Mouse (Mus musculus): ENCODE results near the gene 4933424G06Rik. TPM values are rescaled to one million over a fixed set of nuclear protein-coding genes. Genes with fewer than 3 reads are reported as not detected.

Gene 4933424G06Rik
- polyA plus RNA-seq, 1 experiment = 0.12 TPM

GRCm38 (mm10) chr1:36772198-36772934 lies 62.4 kb downstream of the 4933424G06Rik start:
- TF ChIP-seq CTCF (IDR thresholded peaks at IDR 0.05; ENCODE audit: borderline replicate concordance, extremely low read depth, insufficient read depth, insufficient read length) (no peak), POLR2A (IDR thresholded peaks at IDR 0.05; ENCODE audit: borderline replicate concordance, extremely low read depth, insufficient read depth, insufficient read length, poor library complexity, severe bottlenecking) (no peak)
- no peak for DNase-seq (ENCODE audit: low read depth)

- TF ChIP-seq POLR2A (IDR thresholded peaks at IDR 0.05; ENCODE audit: borderline replicate concordance, extremely low read depth, insufficient read depth, insufficient read length, poor library complexity, severe bottlenecking) (no peak), CTCF (IDR thresholded peaks at IDR 0.05; ENCODE audit: borderline replicate concordance, extremely low read depth, insufficient read depth, insufficient read length) (no peak)
- no peak for DNase-seq (ENCODE audit: low read depth)
Observed at GRCm38 (mm10) chr1:36780793-36781192, 70.8 kb downstream of the 4933424G06Rik start.

GRCm38 (mm10) chr1:36782476-36782875 lies 72.5 kb downstream of the 4933424G06Rik start:
- no peak for DNase-seq (ENCODE audit: low read depth)
- TF ChIP-seq CTCF (IDR thresholded peaks at IDR 0.05; ENCODE audit: borderline replicate concordance, extremely low read depth, insufficient read depth, insufficient read length) (no peak), POLR2A (IDR thresholded peaks at IDR 0.05; ENCODE audit: borderline replicate concordance, extremely low read depth, insufficient read depth, insufficient read length, poor library complexity, severe bottlenecking) (no peak)

GRCm38 (mm10) chr1:36784365-36785134 lies 74.6 kb downstream of the 4933424G06Rik start:
- TF ChIP-seq CTCF (IDR thresholded peaks at IDR 0.05; ENCODE audit: borderline replicate concordance, extremely low read depth, insufficient read depth, insufficient read length) (peak; percentile 91), POLR2A (IDR thresholded peaks at IDR 0.05; ENCODE audit: borderline replicate concordance, extremely low read depth, insufficient read depth, insufficient read length, poor library complexity, severe bottlenecking) (no peak)
- peak; percentile 93 for DNase-seq (ENCODE audit: low read depth)

- TF ChIP-seq CTCF (IDR thresholded peaks at IDR 0.05; ENCODE audit: borderline replicate concordance, extremely low read depth, insufficient read depth, insufficient read length) (no peak), POLR2A (IDR thresholded peaks at IDR 0.05; ENCODE audit: borderline replicate concordance, extremely low read depth, insufficient read depth, insufficient read length, poor library complexity, severe bottlenecking) (0 out of 2 replicates have a peak, but pooled peaks have one; percentile 29)
- DNase-seq (ENCODE audit: low read depth) = peak; percentile 82
Observed at GRCm38 (mm10) chr1:36785238-36785641, 75.3 kb downstream of the 4933424G06Rik start.

GRCm38 (mm10) chr1:36786377-36786776 lies 76.4 kb downstream of the 4933424G06Rik start:
- no peak for DNase-seq (ENCODE audit: low read depth)
- TF ChIP-seq CTCF (IDR thresholded peaks at IDR 0.05; ENCODE audit: borderline replicate concordance, extremely low read depth, insufficient read depth, insufficient read length) (peak; percentile 33; the same call in 1 of the 2 replicates), POLR2A (IDR thresholded peaks at IDR 0.05; ENCODE audit: borderline replicate concordance, extremely low read depth, insufficient read depth, insufficient read length, poor library complexity, severe bottlenecking) (no peak)

- TF ChIP-seq CTCF (IDR thresholded peaks at IDR 0.05; ENCODE audit: borderline replicate concordance, extremely low read depth, insufficient read depth, insufficient read length) = no peak
- no peak for TF ChIP-seq POLR2A (IDR thresholded peaks at IDR 0.05; ENCODE audit: borderline replicate concordance, extremely low read depth, insufficient read depth, insufficient read length, poor library complexity, severe bottlenecking)
- DNase-seq (ENCODE audit: low read depth) = no peak
Observed at GRCm38 (mm10) chr1:36789416-36789815, 79.5 kb downstream of the 4933424G06Rik start.

GRCm38 (mm10) chr1:36796711-36797110 lies 86.8 kb downstream of the 4933424G06Rik start:
- TF ChIP-seq POLR2A (IDR thresholded peaks at IDR 0.05; ENCODE audit: borderline replicate concordance, extremely low read depth, insufficient read depth, insufficient read length, poor library complexity, severe bottlenecking) (no peak), CTCF (IDR thresholded peaks at IDR 0.05; ENCODE audit: borderline replicate concordance, extremely low read depth, insufficient read depth, insufficient read length) (no peak)
- DNase-seq (ENCODE audit: low read depth) = no peak

GRCm38 (mm10) chr1:36797481-36797880 lies 87.5 kb downstream of the 4933424G06Rik start:
- no peak for DNase-seq (ENCODE audit: low read depth)
- TF ChIP-seq POLR2A (IDR thresholded peaks at IDR 0.05; ENCODE audit: borderline replicate concordance, extremely low read depth, insufficient read depth, insufficient read length, poor library complexity, severe bottlenecking) = no peak
- TF ChIP-seq CTCF (IDR thresholded peaks at IDR 0.05; ENCODE audit: borderline replicate concordance, extremely low read depth, insufficient read depth, insufficient read length) = no peak

- no peak for TF ChIP-seq POLR2A (IDR thresholded peaks at IDR 0.05; ENCODE audit: borderline replicate concordance, extremely low read depth, insufficient read depth, insufficient read length, poor library complexity, severe bottlenecking)
- no peak for TF ChIP-seq CTCF (IDR thresholded peaks at IDR 0.05; ENCODE audit: borderline replicate concordance, extremely low read depth, insufficient read depth, insufficient read length)
- no peak for DNase-seq (ENCODE audit: low read depth)
Observed at GRCm38 (mm10) chr1:36800379-36801011, 90.5 kb downstream of the 4933424G06Rik start.

GRCm38 (mm10) chr1:36804259-36804658 lies 94.3 kb downstream of the 4933424G06Rik start:
- no peak for TF ChIP-seq POLR2A (IDR thresholded peaks at IDR 0.05; ENCODE audit: borderline replicate concordance, extremely low read depth, insufficient read depth, insufficient read length, poor library complexity, severe bottlenecking)
- TF ChIP-seq CTCF (IDR thresholded peaks at IDR 0.05; ENCODE audit: borderline replicate concordance, extremely low read depth, insufficient read depth, insufficient read length) = no peak

More at GRCm38 (mm10) chr1:36804259-36804658, 94.3 kb downstream of the 4933424G06Rik start:
- no peak for DNase-seq (ENCODE audit: low read depth)
